Mouse (Mus musculus): Measurements from ENCODE around the gene Myoc. TPM values are rescaled to one million over a fixed set of nuclear protein-coding genes. Genes with fewer than 3 reads are reported as not detected.
A peak's percentile ranks its signal among the peaks of the same experiment; 100 is the strongest.
"Not testable (repeated sequence)": the region's sequence is repeated elsewhere in the genome, so short reads cannot be mapped to it uniquely, and the experiment has no call there.

Myoc gene
- polyA plus RNA-seq, 1 experiment from 2014 or later, result not detected

- H3K9me3 ChIP-seq (replicated peaks; ENCODE audit: control insufficient read depth, low read length), result no peaks in the 10 kb centered on the region
- no peak overlapping the region for H3K4me3 ChIP-seq (ENCODE audit: low read depth, low read length)
- WGBS (ENCODE audit: insufficient replicate concordance), result 68% methylated on average over 4 of the region's 4 CpGs
- H3K4me1 ChIP-seq (ENCODE audit: control insufficient read depth, insufficient read depth, low read length), result no peaks in the 10 kb centered on the region
- H3K27ac ChIP-seq (ENCODE audit: low read depth, low read length), result no peak overlapping the region
- H3K36me3 ChIP-seq (ENCODE audit: control insufficient read depth, insufficient read depth, low read length), result no peaks in the 10 kb centered on the region
- H3K4me2 ChIP-seq, result no peak overlapping the region
- no peaks in the 10 kb centered on the region for H3K27me3 ChIP-seq (ENCODE audit: control insufficient read depth, insufficient read depth, low read length)
- H3K9ac ChIP-seq (ENCODE audit: low read depth, low read length), result no peak overlapping the region
- no peak for ATAC-seq (replicated peaks; ENCODE audit: insufficient number of reproducible peaks, low FRiP score, low TSS enrichment)
Measured at GRCm38 (mm10) chr1:162611191-162611590, 27.8 kb upstream of the Myoc start.

- Histone ChIP-seq H3K4me2 (no peak overlapping the region), H3K9me3 (replicated peaks; ENCODE audit: control insufficient read depth, low read length) (no peaks in the 10 kb centered on the region), H3K4me1 (ENCODE audit: control insufficient read depth, insufficient read depth, low read length) (no peaks in the 10 kb centered on the region), H3K4me3 (ENCODE audit: low read depth, low read length) (no peak overlapping the region), H3K27me3 (ENCODE audit: control insufficient read depth, insufficient read depth, low read length) (no peaks in the 10 kb centered on the region), H3K9ac (ENCODE audit: low read depth, low read length) (no peak overlapping the region), H3K27ac (ENCODE audit: low read depth, low read length) (no peak overlapping the region), H3K36me3 (ENCODE audit: control insufficient read depth, insufficient read depth, low read length) (no peaks in the 10 kb centered on the region)
- 75% methylated on average over 1 of the region's 1 CpGs for WGBS (ENCODE audit: insufficient replicate concordance)
- no peak for ATAC-seq (replicated peaks; ENCODE audit: insufficient number of reproducible peaks, low FRiP score, low TSS enrichment)
Measured at GRCm38 (mm10) chr1:162615511-162615910, 23.4 kb upstream of the Myoc start.

- H3K4me3 ChIP-seq (ENCODE audit: low read depth, low read length), result no peak overlapping the region
- no peaks in the 10 kb centered on the region for H3K36me3 ChIP-seq (ENCODE audit: control insufficient read depth, insufficient read depth, low read length)
Measured at GRCm38 (mm10) chr1:162620487-162620886, 18.5 kb upstream of the Myoc start.

GRCm38 (mm10) chr1:162623895-162624294 is 15.1 kb upstream of the Myoc start:
- no peak overlapping the region for H3K9ac ChIP-seq (ENCODE audit: low read depth, low read length)
- H3K9me3 ChIP-seq (replicated peaks; ENCODE audit: control insufficient read depth, low read length), result no peaks in the 10 kb centered on the region
- no peak overlapping the region for H3K27ac ChIP-seq (ENCODE audit: low read depth, low read length)
- H3K4me3 ChIP-seq (ENCODE audit: low read depth, low read length), result no peak overlapping the region
- WGBS (ENCODE audit: insufficient replicate concordance), result 24% methylated on average over 4 of the region's 4 CpGs
- H3K4me1 ChIP-seq (ENCODE audit: control insufficient read depth, insufficient read depth, low read length), result 0 out of 2 replicates have a peak, but pooled peaks cover 4% of the 10 kb centered on the region
- H3K4me2 ChIP-seq, result no peak overlapping the region
- no peaks in the 10 kb centered on the region for H3K36me3 ChIP-seq (ENCODE audit: control insufficient read depth, insufficient read depth, low read length)
- no peaks in the 10 kb centered on the region for H3K27me3 ChIP-seq (ENCODE audit: control insufficient read depth, insufficient read depth, low read length)
- ATAC-seq (replicated peaks; ENCODE audit: insufficient number of reproducible peaks, low FRiP score, low TSS enrichment), result 0 out of 2 replicates have a peak, but pooled peaks have one; percentile 39

More at GRCm38 (mm10) chr1:162620487-162620886, 18.5 kb upstream of the Myoc start:
- no peak for ATAC-seq (replicated peaks; ENCODE audit: insufficient number of reproducible peaks, low FRiP score, low TSS enrichment)
- 65% methylated on average over 4 of the region's 4 CpGs for WGBS (ENCODE audit: insufficient replicate concordance)
- 0 out of 2 replicates have a peak, but pooled peaks cover 4% of the 10 kb centered on the region for H3K4me1 ChIP-seq (ENCODE audit: control insufficient read depth, insufficient read depth, low read length)
- H3K9ac ChIP-seq (ENCODE audit: low read depth, low read length), result no peak overlapping the region
- H3K4me2 ChIP-seq, result no peak overlapping the region
- H3K27ac ChIP-seq (ENCODE audit: low read depth, low read length), result no peak overlapping the region
- no peaks in the 10 kb centered on the region for H3K9me3 ChIP-seq (replicated peaks; ENCODE audit: control insufficient read depth, low read length)
- H3K27me3 ChIP-seq (ENCODE audit: control insufficient read depth, insufficient read depth, low read length), result no peaks in the 10 kb centered on the region

GRCm38 (mm10) chr1:162625229-162625628 is 13.7 kb upstream of the Myoc start:
- no peak overlapping the region for H3K9ac ChIP-seq (ENCODE audit: low read depth, low read length)
- no peak for ATAC-seq (replicated peaks; ENCODE audit: insufficient number of reproducible peaks, low FRiP score, low TSS enrichment)
- H3K27me3 ChIP-seq (ENCODE audit: control insufficient read depth, insufficient read depth, low read length), result no peaks in the 10 kb centered on the region
- WGBS (ENCODE audit: insufficient replicate concordance), result 31% methylated on average over 7 of the region's 7 CpGs
- no peaks in the 10 kb centered on the region for H3K36me3 ChIP-seq (ENCODE audit: control insufficient read depth, insufficient read depth, low read length)
- 0 out of 2 replicates have a peak, but pooled peaks cover 4% of the 10 kb centered on the region for H3K4me1 ChIP-seq (ENCODE audit: control insufficient read depth, insufficient read depth, low read length)
- no peak overlapping the region for H3K4me3 ChIP-seq (ENCODE audit: low read depth, low read length)
- no peak overlapping the region for H3K27ac ChIP-seq (ENCODE audit: low read depth, low read length)
- no peaks in the 10 kb centered on the region for H3K9me3 ChIP-seq (replicated peaks; ENCODE audit: control insufficient read depth, low read length)
- no peak overlapping the region for H3K4me2 ChIP-seq

GRCm38 (mm10) chr1:162627821-162628220 is 11.1 kb upstream of the Myoc start:
- not testable (repeated sequence) for H3K4me2 ChIP-seq; H3K4me3 ChIP-seq (ENCODE audit: low read depth, low read length); H3K27me3 ChIP-seq (ENCODE audit: control insufficient read depth, insufficient read depth, low read length); H3K9me3 ChIP-seq (replicated peaks; ENCODE audit: control insufficient read depth, low read length); H3K4me1 ChIP-seq (ENCODE audit: control insufficient read depth, insufficient read depth, low read length); H3K9ac ChIP-seq (ENCODE audit: low read depth, low read length); H3K27ac ChIP-seq (ENCODE audit: low read depth, low read length); H3K36me3 ChIP-seq (ENCODE audit: control insufficient read depth, insufficient read depth, low read length); ATAC-seq (replicated peaks; ENCODE audit: insufficient number of reproducible peaks, low FRiP score, low TSS enrichment)
- WGBS (ENCODE audit: insufficient replicate concordance), result 85% methylated on average over 4 of the region's 4 CpGs

GRCm38 (mm10) chr1:162628326-162628725 is 10.6 kb upstream of the Myoc start:
- H3K36me3 ChIP-seq (ENCODE audit: control insufficient read depth, insufficient read depth, low read length); H3K9ac ChIP-seq (ENCODE audit: low read depth, low read length); H3K4me2 ChIP-seq; H3K4me3 ChIP-seq (ENCODE audit: low read depth, low read length); H3K4me1 ChIP-seq (ENCODE audit: control insufficient read depth, insufficient read depth, low read length); H3K27ac ChIP-seq (ENCODE audit: low read depth, low read length); ATAC-seq (replicated peaks; ENCODE audit: insufficient number of reproducible peaks, low FRiP score, low TSS enrichment); H3K27me3 ChIP-seq (ENCODE audit: control insufficient read depth, insufficient read depth, low read length); H3K9me3 ChIP-seq (replicated peaks; ENCODE audit: control insufficient read depth, low read length): not testable (repeated sequence)
- 87% methylated on average over 15 of the region's 15 CpGs for WGBS (ENCODE audit: insufficient replicate concordance)

- H3K36me3 ChIP-seq (ENCODE audit: control insufficient read depth, insufficient read depth, low read length); H3K27me3 ChIP-seq (ENCODE audit: control insufficient read depth, insufficient read depth, low read length); H3K4me3 ChIP-seq (ENCODE audit: low read depth, low read length); H3K4me2 ChIP-seq; H3K27ac ChIP-seq (ENCODE audit: low read depth, low read length); ATAC-seq (replicated peaks; ENCODE audit: insufficient number of reproducible peaks, low FRiP score, low TSS enrichment); H3K4me1 ChIP-seq (ENCODE audit: control insufficient read depth, insufficient read depth, low read length); H3K9ac ChIP-seq (ENCODE audit: low read depth, low read length); H3K9me3 ChIP-seq (replicated peaks; ENCODE audit: control insufficient read depth, low read length): not testable (repeated sequence)
- 36% methylated on average over 1 of the region's 1 CpGs for whole genome bisulfite sequencing (ENCODE audit: insufficient replicate concordance)
Measured at GRCm38 (mm10) chr1:162635291-162635931, 3.5 kb upstream of the Myoc start.

GRCm38 (mm10) chr1:162636516-162636915 is 2.4 kb upstream of the Myoc start:
- Histone ChIP-seq H3K4me1 (ENCODE audit: control insufficient read depth, insufficient read depth, low read length) (no peaks in the 10 kb centered on the region), H3K36me3 (ENCODE audit: control insufficient read depth, insufficient read depth, low read length) (no peaks in the 10 kb centered on the region), H3K27me3 (ENCODE audit: control insufficient read depth, insufficient read depth, low read length) (no peaks in the 10 kb centered on the region), H3K27ac (ENCODE audit: low read depth, low read length) (no peak overlapping the region), H3K4me2 (no peak overlapping the region), H3K4me3 (ENCODE audit: low read depth, low read length) (no peak overlapping the region), H3K9ac (ENCODE audit: low read depth, low read length) (no peak overlapping the region), H3K9me3 (replicated peaks; ENCODE audit: control insufficient read depth, low read length) (no peaks in the 10 kb centered on the region)
- 78% methylated on average over 3 of the region's 3 CpGs for WGBS (ENCODE audit: insufficient replicate concordance)
- ATAC-seq (replicated peaks; ENCODE audit: insufficient number of reproducible peaks, low FRiP score, low TSS enrichment), result no peak
